Mouse (Mus musculus) hindbrain, postnatal 0 days (tissue): ENCODE measurements around the gene Cage1. TPM values are rescaled to one million over a fixed set of nuclear protein-coding genes. Genes with fewer than 3 reads are reported as not detected.

Experiments
- ATAC-seq: fragments of 200-750 bp; cut with Nextera tagmentation; 2 replicates; pipeline ENCODE4 v1.8.0; 2017; ENCODE audit warnings: mild to moderate bottlenecking, moderate TSS enrichment, moderate library complexity
- DNase-seq: peaks from one replicate; pipeline ENCODE4 v3.0.0-alpha.2; 2015; ENCODE audit warnings: low spot score
- H3K27ac ChIP-seq: fragments of 300-500 bp; sonication (generic); 2 replicates; pipeline ENCODE4 v1.5.1; 2014; ENCODE audit warnings: mild to moderate bottlenecking
- H3K27me3 ChIP-seq: fragments of 300-500 bp; sonication (generic); 2 replicates; pipeline ENCODE4 v1.6.1; 2014; ENCODE audit warnings: low read length, mixed read lengths; ENCODE audit not compliant: insufficient read depth
- H3K36me3 ChIP-seq: fragments of 300-500 bp; sonication (generic); 2 replicates; pipeline ENCODE4 v1.6.1; 2014; ENCODE audit warnings: low read length, mixed read lengths; ENCODE audit not compliant: insufficient read depth
- H3K4me1 ChIP-seq: fragments of 300-500 bp; sonication (generic); 2 replicates; pipeline ENCODE4 v1.6.1; 2014; ENCODE audit warnings: antibody characterized with exemption, low read length, mixed read lengths; ENCODE audit not compliant: insufficient read depth
- H3K4me2 ChIP-seq: fragments of 300-500 bp; sonication (generic); 2 replicates; pipeline ENCODE4 v1.6.1; 2014; ENCODE audit warnings: low read depth, mild to moderate bottlenecking, low read length, moderate library complexity, mixed read lengths
- H3K4me3 ChIP-seq: fragments of 300-500 bp; sonication (generic); 2 replicates; pipeline ENCODE4 v1.5.1; 2014; ENCODE audit warnings: low read length
- H3K9ac ChIP-seq: fragments of 300-500 bp; sonication (generic); replicated peaks from 2 replicates; pipeline ENCODE4 v1.6.1; 2014; ENCODE audit warnings: mild to moderate bottlenecking, low read length, moderate library complexity, mixed read lengths
- H3K9me3 ChIP-seq: fragments of 300-500 bp; sonication (generic); 2 replicates; pipeline ENCODE4 v1.6.1; 2016; ENCODE audit warnings: low read length, mixed read lengths
- CTCF ChIP-seq: IDR thresholded peaks from 2 replicates; pipeline ENCODE4 v1.5.1; 2016; ENCODE audit warnings: antibody characterized with exemption, control low read depth, low read depth
- whole genome bisulfite sequencing: fragments of 180-500 bp; shearing (Covaris S2); extraction: QIAGEN DNeasy Blood & Tissue Kit; methylation state at CpG from one replicate; pipeline ENCODE4 v1.1.7; 2014; 5-methylcytosine and 5-hydroxymethylcytosine counted together
- polyA plus RNA-seq: library from polyadenylated mRNA; unstranded; fragments of >200 nt; fragmentation: Nextera tagmentation; extraction: Ambion mirVana; gene quantifications from 2 replicates; pipeline ENCODE4 v1.2.1, GENCODE M21; 2015
- total RNA-seq: library from RNA; depleted of rRNA; stranded (reverse); fragments of >200 nt; gene quantifications from 2 replicates; pipeline ENCODE4 v1.2.3, GENCODE M21; 2014

Gene Cage1
- total and polyA plus RNA-seq, 2 experiments from 2014 or later, result 2.0 to 3.3 TPM

- ATAC-seq (no peak), DNase-seq (no peak)
- WGBS, result 94% methylated on average over 4 of the region's 4 CpGs
- Histone ChIP-seq H3K27ac (no peak overlapping the region), H3K9me3 (no peaks in the 10 kb centered on the region), H3K4me2 (no peak overlapping the region), H3K9ac (no peak overlapping the region), H3K4me1 (no peaks in the 10 kb centered on the region), H3K27me3 (no peaks in the 10 kb centered on the region), H3K4me3 (no peak overlapping the region), H3K36me3 (no peaks in the 10 kb centered on the region)
- no peak for TF ChIP-seq CTCF
These were observed 21.3 kb downstream of the Cage1 start for GRCm38 (mm10) chr13:38015591-38015990.

DNA sequence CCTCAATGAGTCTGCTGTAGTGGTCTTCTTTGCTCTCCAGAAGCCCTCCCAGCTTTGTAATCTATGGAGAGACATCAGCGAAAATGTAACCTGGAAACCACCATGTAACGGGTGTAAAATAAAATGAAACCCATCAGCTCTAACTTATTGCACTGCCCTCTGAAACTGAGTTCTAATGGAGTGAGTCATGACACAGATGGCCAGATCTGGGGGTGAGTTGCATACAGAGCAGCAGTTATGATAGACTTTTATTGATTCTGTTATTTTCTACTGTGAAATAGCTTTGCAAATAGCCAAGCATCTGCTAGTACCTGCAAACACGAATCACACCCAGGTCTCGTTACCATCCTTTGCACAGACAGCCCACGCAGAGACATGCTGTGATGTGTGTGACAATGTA is 24.4 kb downstream of the Cage1 start:
- no peak for DNase-seq
- ATAC-seq, result no peak
- no peak overlapping the region for H3K27ac ChIP-seq
- 85% methylated on average over 5 of the region's 5 CpGs for WGBS
- H3K36me3 ChIP-seq, result no peaks in the 10 kb centered on the region
- no peaks in the 10 kb centered on the region for H3K27me3 ChIP-seq
- TF ChIP-seq CTCF, result no peak
- no peaks in the 10 kb centered on the region for H3K4me1 ChIP-seq
- no peak overlapping the region for H3K4me2 ChIP-seq
- H3K4me3 ChIP-seq, result no peak overlapping the region
- H3K9ac ChIP-seq, result no peak overlapping the region
- H3K9me3 ChIP-seq, result no peaks in the 10 kb centered on the region

DNA sequence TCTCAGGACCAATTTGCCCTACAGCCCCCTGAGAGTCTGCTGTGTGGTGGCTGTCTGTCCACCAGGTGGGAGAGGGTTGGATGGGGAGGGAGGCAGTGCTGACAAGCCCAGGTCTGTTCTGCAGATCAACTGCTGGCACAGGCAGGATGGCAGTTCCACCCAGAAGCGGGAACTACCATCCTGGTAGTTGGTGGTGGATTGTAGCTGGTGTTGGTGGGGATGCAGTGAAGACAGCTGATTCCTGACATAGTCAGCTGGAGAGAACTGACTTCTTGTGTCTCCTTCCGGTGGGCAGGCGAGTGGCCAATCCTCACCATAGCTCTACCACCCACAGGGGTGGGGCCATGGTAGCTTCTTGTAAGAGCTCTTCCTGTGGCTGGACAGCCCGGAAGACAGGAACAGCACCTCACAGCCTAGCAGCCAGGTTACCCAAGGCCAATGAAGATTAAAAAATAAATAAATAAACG is 26.4 kb downstream of the Cage1 start:
- no peak for ATAC-seq
- Histone ChIP-seq H3K9ac (no peak overlapping the region), H3K27ac (no peak overlapping the region), H3K4me1 (no peaks in the 10 kb centered on the region), H3K4me3 (no peak overlapping the region), H3K27me3 (no peaks in the 10 kb centered on the region), H3K4me2 (no peak overlapping the region), H3K9me3 (no peaks in the 10 kb centered on the region), H3K36me3 (no peaks in the 10 kb centered on the region)
- no peak for TF ChIP-seq CTCF
- 82% methylated on average over 5 of the region's 5 CpGs for WGBS
- DNase-seq, result no peak

- DNase-seq (no peak), ATAC-seq (no peak)
- Histone ChIP-seq H3K4me2 (no peak overlapping the region), H3K4me3 (no peak overlapping the region), H3K27me3 (no peaks in the 10 kb centered on the region), H3K9ac (no peak overlapping the region), H3K9me3 (no peaks in the 10 kb centered on the region), H3K36me3 (no peaks in the 10 kb centered on the region), H3K4me1 (no peaks in the 10 kb centered on the region), H3K27ac (no peak overlapping the region)
- WGBS, result 84% methylated on average over 5 of the region's 5 CpGs
- no peak for TF ChIP-seq CTCF
These were observed 27.0 kb downstream of the Cage1 start for GRCm38 (mm10) chr13:38009721-38010408.

DNA sequence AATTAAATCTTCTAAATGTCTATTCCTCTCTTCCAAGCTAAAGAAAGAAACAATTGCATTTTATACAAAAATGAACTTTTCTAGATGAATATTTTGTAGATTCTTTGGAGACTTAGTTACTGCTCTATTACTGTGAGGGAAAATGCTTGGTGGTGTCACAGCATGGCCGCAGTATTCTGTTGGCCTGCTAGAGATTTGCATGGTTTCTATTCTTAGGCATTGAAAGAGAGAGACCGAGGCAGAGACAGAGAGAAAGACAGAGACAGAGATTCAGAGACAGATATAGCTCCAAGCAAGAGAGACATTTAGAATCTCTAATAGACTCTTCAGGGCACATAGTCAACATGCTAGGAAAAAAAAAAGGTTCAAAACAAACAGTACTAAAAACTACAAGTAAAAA is 28.9 kb downstream of the Cage1 start:
- ATAC-seq (no peak), DNase-seq (no peak)
- no peak for TF ChIP-seq CTCF
- Histone ChIP-seq H3K9ac (no peak overlapping the region), H3K36me3 (no peaks in the 10 kb centered on the region), H3K9me3 (no peaks in the 10 kb centered on the region), H3K4me2 (no peak overlapping the region), H3K27ac (no peak overlapping the region), H3K4me3 (no peak overlapping the region), H3K4me1 (no peaks in the 10 kb centered on the region), H3K27me3 (no peaks in the 10 kb centered on the region)
- WGBS, result 83% methylated on average over 2 of the region's 2 CpGs

DNA sequence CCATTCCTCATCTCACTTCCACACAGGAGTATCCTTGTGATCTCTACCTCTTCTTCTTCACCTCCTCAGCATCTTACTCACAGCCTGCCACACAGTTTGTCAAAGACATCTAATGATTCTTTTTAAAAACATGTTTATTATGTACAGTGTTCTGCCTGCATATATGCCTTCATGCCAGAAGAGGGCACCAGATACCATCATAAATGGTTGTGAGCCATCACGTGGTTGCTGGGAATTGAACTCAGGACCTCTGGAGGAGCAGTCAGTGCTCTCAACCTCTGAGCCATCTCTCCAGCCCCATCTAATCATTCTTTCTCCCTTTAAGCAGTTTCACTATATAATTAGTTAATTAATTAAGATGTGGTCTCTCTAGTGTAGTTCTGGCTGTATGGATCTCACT is 34.4 kb downstream of the Cage1 start:
- Histone ChIP-seq H3K36me3 (no peaks in the 10 kb centered on the region), H3K4me3 (no peak overlapping the region), H3K4me2 (no peak overlapping the region), H3K27ac (no peak overlapping the region), H3K9ac (no peak overlapping the region), H3K4me1 (no peaks in the 10 kb centered on the region), H3K9me3 (no peaks in the 10 kb centered on the region), H3K27me3 (no peaks in the 10 kb centered on the region)
- 48% methylated on average over 1 of the region's 1 CpGs for WGBS
- ATAC-seq (no peak), DNase-seq (no peak)
- TF ChIP-seq CTCF, result no peak

GRCm38 (mm10) chr13:37999713-38000112 is 37.2 kb downstream of the Cage1 start:
- H3K4me1 ChIP-seq, result no peaks in the 10 kb centered on the region
- H3K27me3 ChIP-seq, result no peaks in the 10 kb centered on the region
- no peak for DNase-seq
- TF ChIP-seq CTCF, result no peak
- H3K36me3 ChIP-seq, result no peaks in the 10 kb centered on the region
- no peaks in the 10 kb centered on the region for H3K9me3 ChIP-seq
- H3K4me2 ChIP-seq, result no peak overlapping the region
- no peak for ATAC-seq
- H3K9ac ChIP-seq, result no peak overlapping the region
- no peak overlapping the region for H3K4me3 ChIP-seq
- H3K27ac ChIP-seq, result no peak overlapping the region
- WGBS, result 72% methylated on average over 3 of the region's 3 CpGs
